Comparison of ENCODE assay signal across 8 mouse cellular contexts in the genomic region with DNA sequence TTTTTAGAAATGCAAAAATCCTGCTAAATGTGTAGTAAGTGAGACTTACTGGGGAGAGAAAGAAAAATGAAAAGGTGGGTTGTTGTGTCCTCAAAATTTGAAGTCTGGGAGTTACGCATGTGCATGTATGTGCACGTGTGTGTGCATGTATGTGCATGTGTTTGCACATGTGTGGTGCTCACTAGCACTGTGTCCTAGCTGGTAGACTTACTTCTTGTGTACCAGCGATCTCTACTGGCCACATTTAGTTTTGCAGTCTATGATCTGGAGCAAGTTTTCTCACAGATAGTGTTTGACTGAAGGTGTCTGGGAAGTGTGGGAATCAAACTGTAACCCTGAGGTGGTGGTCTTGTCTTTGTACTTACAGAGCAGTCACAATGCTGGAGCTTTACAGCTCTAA. TPM values are rescaled to one million over a fixed set of nuclear protein-coding genes. Genes with fewer than 3 reads are reported as not detected.
A peak's percentile ranks its signal among the peaks of the same experiment; 100 is the strongest.
DNase-seq lines count a peak whose midpoint lies in the region; ATAC-seq and TF ChIP-seq lines count a peak whose summit lies in the region.

No protein-coding gene starts in this region.

- no peak for ATAC-seq in frontal cortex, adult (ENCODE audit: low TSS enrichment)
- 0 out of 2 replicates have a peak, but pooled peaks have one; percentile 22 for ATAC-seq in kidney, embryonic 15.5 days (replicated peaks; ENCODE audit: low FRiP score)
- no peak for ATAC-seq in midbrain, embryonic 14.5 days (ENCODE audit: low FRiP score, low TSS enrichment)

- H3K4me2 ChIP-seq in kidney, embryonic 15.5 days, result no peak overlapping the region
- H3K4me2 ChIP-seq in midbrain, embryonic 14.5 days (ENCODE audit: low read length), result no peak overlapping the region

- TF ChIP-seq POLR2A in cortical plate, adult 2 months (IDR thresholded peaks at IDR 0.05; ENCODE audit: extremely low read depth, insufficient read depth, low read length), result no peak

- no peak overlapping the region for H3K27ac ChIP-seq in cortical plate, adult 2 months (ENCODE audit: insufficient read depth, low read length)
- no peak overlapping the region for H3K27ac ChIP-seq in kidney, embryonic 15.5 days
- H3K27ac ChIP-seq in midbrain, embryonic 14.5 days (replicated peaks; ENCODE audit: low read depth, low read length), result no peak overlapping the region

- H3K9ac ChIP-seq in kidney, embryonic 15.5 days, result no peak overlapping the region
- no peak overlapping the region for H3K9ac ChIP-seq in midbrain, embryonic 14.5 days (replicated peaks; ENCODE audit: low read length)

- no peaks in the 10 kb centered on the region for H3K9me3 ChIP-seq in kidney, embryonic 15.5 days (replicated peaks)
- no peaks in the 10 kb centered on the region for H3K9me3 ChIP-seq in midbrain, embryonic 14.5 days (ENCODE audit: control insufficient read depth, low read length)

- peak; percentile 53 for TF ChIP-seq CTCF in cortical plate, adult 2 months (IDR thresholded peaks at IDR 0.05; ENCODE audit: extremely low read depth, insufficient read depth, low read length)

- H3K4me3 ChIP-seq in cortical plate, adult 2 months (ENCODE audit: insufficient read depth, low read length), result no peak overlapping the region
- no peak overlapping the region for H3K4me3 ChIP-seq in kidney, embryonic 15.5 days (replicated peaks)
- H3K4me3 ChIP-seq in midbrain, embryonic 14.5 days (replicated peaks; ENCODE audit: low read depth, low read length), result no peak overlapping the region

- H3K36me3 ChIP-seq in kidney, embryonic 15.5 days, result no peaks in the 10 kb centered on the region
- H3K36me3 ChIP-seq in midbrain, embryonic 14.5 days (ENCODE audit: control insufficient read depth, insufficient read depth, low read length), result no peaks in the 10 kb centered on the region

- H3K27me3 ChIP-seq in kidney, embryonic 15.5 days, result no peaks in the 10 kb centered on the region
- no peaks in the 10 kb centered on the region for H3K27me3 ChIP-seq in midbrain, embryonic 14.5 days (ENCODE audit: control insufficient read depth, insufficient read depth, low read length)

- no peaks in the 10 kb centered on the region for H3K4me1 ChIP-seq in cortical plate, adult 2 months (ENCODE audit: control insufficient read depth, insufficient read depth, low read length)
- H3K4me1 ChIP-seq in kidney, embryonic 15.5 days, result no peaks in the 10 kb centered on the region
- no peaks in the 10 kb centered on the region for H3K4me1 ChIP-seq in midbrain, embryonic 14.5 days (ENCODE audit: control insufficient read depth, insufficient read depth, low read length)

- DNase-seq in frontal cortex, postnatal 36 days (ENCODE audit: low spot score in 2 of 2), result peak; percentile 14 to 38
- DNase-seq in right cerebral cortex, adult 2 months (ENCODE audit: low spot score in 2 of 2), result peak; percentile 22 to 40
- no peak for DNase-seq in right cerebral cortex, postnatal 4 days
- DNase-seq in midbrain, embryonic 14.5 days, result peak; percentile 72
- DNase-seq in urinary bladder, adult 18-20 months (ENCODE audit: low spot score in 2 of 2), result no peak

- WGBS in kidney, embryonic 15.5 days, result 36% methylated on average over 3 of the region's 3 CpGs
- WGBS in midbrain, embryonic 14.5 days, result 30% methylated on average over 3 of the region's 3 CpGs

RNA-seq across cellular contexts. Expression of gene Olfr215, which starts 14.2 kb away (rescaled TPM):
- not detected in 2 replicates for polyA plus RNA-seq in cortical plate, adult 2 months (2012; rRNA removed)
- not detected in 2 replicates for polyA plus RNA-seq in kidney, embryonic 15.5 days (2015; fragmentation: Nextera tagmentation; extraction: Ambion mirVana)
- polyA plus RNA-seq in midbrain, embryonic 14.5 days (2014; fragmentation: Nextera tagmentation; extraction: Ambion mirVana), result not detected in 2 replicates

RNA-seq across cellular contexts. Expression of gene Olfr214, which starts 15.8 kb away (rescaled TPM):
- not detected in 2 replicates for polyA plus RNA-seq in cortical plate, adult 2 months (2012; rRNA removed)
- polyA plus RNA-seq in kidney, embryonic 15.5 days (2015; fragmentation: Nextera tagmentation; extraction: Ambion mirVana), result not detected in 2 replicates
- not detected in 2 replicates for polyA plus RNA-seq in midbrain, embryonic 14.5 days (2014; fragmentation: Nextera tagmentation; extraction: Ambion mirVana)

RNA-seq across cellular contexts. Expression of gene Gm5580, which starts 18.9 kb away (rescaled TPM):
- 0.08 and 0.11 TPM in 2 replicates for polyA plus RNA-seq in cortical plate, adult 2 months (2012; rRNA removed)
- polyA plus RNA-seq in kidney, embryonic 15.5 days (2015; fragmentation: Nextera tagmentation; extraction: Ambion mirVana), result 0.33 and 0.47 TPM in 2 replicates
- polyA plus RNA-seq in midbrain, embryonic 14.5 days (2014; fragmentation: Nextera tagmentation; extraction: Ambion mirVana), result 0.31 and 0.58 TPM in 2 replicates

RNA-seq across cellular contexts. Expression of gene Olfr213, which starts 31.6 kb away (rescaled TPM):
- polyA plus RNA-seq in cortical plate, adult 2 months (2012; rRNA removed), result not detected in 2 replicates
- polyA plus RNA-seq in kidney, embryonic 15.5 days (2015; fragmentation: Nextera tagmentation; extraction: Ambion mirVana), result not detected in 2 replicates
- not detected in 2 replicates for polyA plus RNA-seq in midbrain, embryonic 14.5 days (2014; fragmentation: Nextera tagmentation; extraction: Ambion mirVana)

RNA-seq across cellular contexts. Expression of gene Zfp422, which starts 59.0 kb away (rescaled TPM):
- polyA plus RNA-seq in cortical plate, adult 2 months (2012; rRNA removed), result 27.3 and 27.7 TPM in 2 replicates
- 184 and 199 TPM in 2 replicates for polyA plus RNA-seq in kidney, embryonic 15.5 days (2015; fragmentation: Nextera tagmentation; extraction: Ambion mirVana)
- 163 and 207 TPM in 2 replicates for polyA plus RNA-seq in midbrain, embryonic 14.5 days (2014; fragmentation: Nextera tagmentation; extraction: Ambion mirVana)

Comparison
In these comparisons a context has a peak if more than half of its experiments do, and no peak if none do; other contexts are left out.
1. DNase-seq: peak in frontal cortex, postnatal 36 days (2 of 2), right cerebral cortex, adult 2 months (2 of 2) and midbrain, embryonic 14.5 days (single experiment); none in right cerebral cortex, postnatal 4 days (single experiment) and urinary bladder, adult 18-20 months (0 of 2).